Mouse (Mus musculus): ENCODE measurements around the gene Slc35a1.

- TF ChIP-seq POLR2A (IDR thresholded peaks at IDR 0.05; ENCODE audit: low read depth, low read length) (no peak), CTCF (conservative IDR thresholded peaks at IDR 0.05; ENCODE audit: insufficient read depth, insufficient read length, low read depth, low read length) (no peak)
These were observed 20.0 kb upstream of the Slc35a1 start for GRCm38 (mm10) chr4:34707248-34707647.
